Mouse (Mus musculus) limb, embryonic 14.5 days (tissue): ENCODE measurements around the gene C130050O18Rik. TPM values are rescaled to one million over a fixed set of nuclear protein-coding genes. Genes with fewer than 3 reads are reported as not detected.

Experiments
- ATAC-seq: fragments of 200-750 bp; cut with Nextera tagmentation; 2 replicates; pipeline ENCODE4 v1.8.0; 2017; ENCODE audit warnings: low read depth, moderate number of reproducible peaks, moderate TSS enrichment; ENCODE audit not compliant: low FRiP score
- DNase-seq: peaks from one replicate; pipeline ENCODE4 v3.0.0-alpha.2; 2015; ENCODE audit warnings: low spot score
- H3K27ac ChIP-seq: fragments of 300-500 bp; sonication (generic); replicated peaks from 2 replicates; pipeline ENCODE4 v1.5.1; 2014; ENCODE audit warnings: low read depth, mild to moderate bottlenecking, low read length, moderate library complexity, mixed read lengths
- H3K27me3 ChIP-seq: fragments of 300-500 bp; sonication (generic); 2 replicates; pipeline ENCODE4 v1.6.1; 2014; ENCODE audit warnings: low read length, mixed read lengths; ENCODE audit not compliant: control insufficient read depth, insufficient read depth
- H3K36me3 ChIP-seq: fragments of 300-500 bp; sonication (generic); 2 replicates; pipeline ENCODE4 v1.6.1; 2014; ENCODE audit warnings: mild to moderate bottlenecking, low read length, moderate library complexity, mixed read lengths; ENCODE audit not compliant: control insufficient read depth, insufficient read depth
- H3K4me1 ChIP-seq: fragments of 300-500 bp; sonication (generic); 2 replicates; pipeline ENCODE4 v1.6.1; 2014; ENCODE audit warnings: antibody characterized with exemption, low read length, mixed read lengths; ENCODE audit not compliant: control insufficient read depth, insufficient read depth
- H3K4me2 ChIP-seq: fragments of 300-500 bp; sonication (generic); replicated peaks from 2 replicates; pipeline ENCODE4 v1.6.1; 2014; ENCODE audit warnings: low read depth, mild to moderate bottlenecking, low read length, moderate library complexity; ENCODE audit not compliant: severe bottlenecking
- H3K4me3 ChIP-seq: fragments of 300-500 bp; sonication (generic); replicated peaks from 2 replicates; pipeline ENCODE4 v1.5.1; 2014; ENCODE audit warnings: low read length
- H3K9ac ChIP-seq: fragments of 300-500 bp; sonication (generic); 2 replicates; pipeline ENCODE4 v1.6.1; 2014; ENCODE audit warnings: mild to moderate bottlenecking, low read depth, low read length, moderate library complexity; ENCODE audit not compliant: severe bottlenecking
- H3K9me3 ChIP-seq: fragments of 300-500 bp; sonication (generic); 2 replicates; pipeline ENCODE4 v1.6.1; 2016; ENCODE audit warnings: low read length; ENCODE audit not compliant: control insufficient read depth
- POLR2A ChIP-seq: fragments of 200-500 bp; IDR thresholded peaks from 2 replicates; pipeline ENCODE4 v1.8.0; 2012; ENCODE audit warnings: inconsistent platforms, mild to moderate bottlenecking, moderate library complexity, borderline replicate concordance; ENCODE audit not compliant: insufficient read depth, insufficient read length; ENCODE audit errors: extremely low read depth
- WGBS: fragments of 180-500 bp; shearing (Covaris S2); extraction: QIAGEN DNeasy Blood & Tissue Kit; methylation state at CpG from one replicate; pipeline ENCODE4 v1.1.7; 2014; 5-methylcytosine and 5-hydroxymethylcytosine counted together
- polyA plus RNA-seq, 2 experiments: library from polyadenylated mRNA; depleted of rRNA in 1 of 2; stranded (reverse) in 1 of 2; unstranded in 1 of 2; fragments of >200 nt; fragmentation: Nextera tagmentation in 1 of 2; extraction: Ambion mirVana in 1 of 2; gene quantifications; 2 replicates each; pipeline versions ENCODE4 v1.2.1 to v1.2.3; 2012 to 2014

C130050O18Rik gene
- 9.1 and 10.6 TPM in 2 replicates for polyA plus RNA-seq (2012; rRNA removed)
- 6.4 and 7.5 TPM in 2 replicates for polyA plus RNA-seq (2014; fragmentation: Nextera tagmentation; extraction: Ambion mirVana)

DNA sequence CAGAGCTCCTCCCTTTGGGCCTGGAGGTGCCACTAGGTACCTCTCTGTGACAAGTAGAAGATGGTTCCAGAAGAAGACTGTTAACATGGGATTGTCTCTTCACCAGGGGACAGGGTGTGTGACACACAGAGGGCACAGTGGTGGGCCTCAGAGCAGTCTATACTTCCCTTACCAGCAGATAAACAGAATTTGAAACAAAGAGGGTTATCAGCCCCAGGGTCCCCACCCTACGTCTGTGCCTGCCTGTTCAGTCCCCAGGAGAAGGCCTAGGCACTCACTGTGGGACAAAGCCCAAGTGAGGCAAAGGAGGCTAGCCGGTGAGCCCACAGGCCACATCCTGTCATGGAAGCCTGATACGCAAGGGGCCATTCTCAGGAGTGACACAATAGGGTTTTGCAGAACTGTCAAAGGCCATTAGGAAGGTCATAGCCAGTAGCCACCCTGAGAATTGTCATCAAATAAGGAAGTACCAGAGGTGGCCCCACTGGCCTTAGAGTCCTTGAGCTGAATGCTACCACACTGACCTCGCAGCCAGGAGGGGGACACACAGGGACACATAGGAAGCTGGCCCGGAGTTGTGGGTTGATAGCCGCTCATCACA lies at the start of gene C130050O18Rik:
Gene C130050O18Rik, plus strand, starts transcription at position 480 of the 601 bp plus-strand sequence.
- Histone ChIP-seq H3K36me3 (no peaks in the 10 kb centered on the region), H3K9me3 (no peaks in the 10 kb centered on the region), H3K4me1 (peaks cover 16% of the 10 kb centered on the region), H3K4me3 (no peak within 1 kb of the TSS), H3K27me3 (no peaks in the 10 kb centered on the region), H3K4me2 (no peak within 1 kb of the TSS), H3K27ac (no peak within 1 kb of the TSS; the same call in 1 of the 2 replicates), H3K9ac (no peak within 1 kb of the TSS)
- ATAC-seq (no peak), DNase-seq (no peak)
- 78% methylated on average over 6 of the region's 6 CpGs for WGBS
- TF ChIP-seq POLR2A = no peak

DNA sequence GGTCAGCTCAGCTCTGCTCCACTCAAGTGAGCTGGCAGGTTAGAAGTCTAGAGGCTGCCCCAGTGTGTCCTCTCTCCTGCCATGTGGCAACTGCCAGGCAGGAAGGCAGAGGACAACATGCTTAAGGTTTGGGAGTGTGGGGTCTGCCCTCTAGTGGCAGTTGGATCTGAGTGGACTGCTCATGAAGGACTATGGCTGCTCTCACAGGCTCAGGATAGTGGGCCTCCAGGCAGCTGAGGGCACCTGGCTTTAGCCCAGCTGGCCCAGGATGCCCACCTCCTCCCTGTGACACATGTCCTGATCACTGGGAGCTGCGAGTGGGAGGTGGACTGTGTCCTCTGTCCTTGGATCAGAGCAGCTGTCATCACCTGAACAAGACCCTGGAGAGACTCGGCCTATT lies 46.4 kb upstream of the C130050O18Rik start:
- no peak; the same call in 1 of the 2 replicates for ATAC-seq
- no peak for DNase-seq
- Histone ChIP-seq H3K9ac (no peak overlapping the region), H3K4me2 (no peak overlapping the region), H3K27ac (no peak overlapping the region), H3K9me3 (no peaks in the 10 kb centered on the region), H3K36me3 (peaks cover 6% of the 10 kb centered on the region), H3K4me3 (no peak overlapping the region), H3K4me1 (no peaks in the 10 kb centered on the region), H3K27me3 (no peaks in the 10 kb centered on the region)
- no peak for TF ChIP-seq POLR2A
- 79% methylated on average over 2 of the region's 2 CpGs for WGBS

DNA sequence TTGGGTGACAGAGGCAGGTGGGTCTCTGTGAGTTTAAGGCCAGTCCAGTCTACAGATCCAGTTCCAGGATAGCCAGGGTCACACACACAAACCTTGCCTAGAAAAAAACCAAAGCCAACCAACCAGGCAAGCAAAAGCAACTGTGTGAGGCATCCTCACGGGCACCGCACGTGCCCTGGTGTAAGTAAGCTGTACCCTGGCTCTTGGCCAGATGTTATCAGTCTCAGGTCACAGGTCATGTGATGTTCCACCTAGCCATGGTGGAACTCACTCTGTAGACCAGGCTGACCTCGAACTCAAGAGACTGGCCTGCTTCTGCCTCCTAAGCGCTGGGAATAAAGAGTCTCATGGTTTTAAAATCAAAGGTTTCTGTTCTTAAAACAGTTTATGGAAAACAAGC lies 45.8 kb upstream of the C130050O18Rik start:
- Histone ChIP-seq H3K9ac (no peak overlapping the region), H3K4me2 (no peak overlapping the region), H3K36me3 (peaks cover 6% of the 10 kb centered on the region), H3K9me3 (no peaks in the 10 kb centered on the region), H3K4me1 (no peaks in the 10 kb centered on the region; the same call in 1 of the 2 replicates), H3K27ac (no peak overlapping the region), H3K27me3 (no peaks in the 10 kb centered on the region), H3K4me3 (no peak overlapping the region)
- no peak for TF ChIP-seq POLR2A
- ATAC-seq = no peak
- DNase-seq = no peak
- WGBS = 86% methylated on average over 5 of the region's 5 CpGs

DNA sequence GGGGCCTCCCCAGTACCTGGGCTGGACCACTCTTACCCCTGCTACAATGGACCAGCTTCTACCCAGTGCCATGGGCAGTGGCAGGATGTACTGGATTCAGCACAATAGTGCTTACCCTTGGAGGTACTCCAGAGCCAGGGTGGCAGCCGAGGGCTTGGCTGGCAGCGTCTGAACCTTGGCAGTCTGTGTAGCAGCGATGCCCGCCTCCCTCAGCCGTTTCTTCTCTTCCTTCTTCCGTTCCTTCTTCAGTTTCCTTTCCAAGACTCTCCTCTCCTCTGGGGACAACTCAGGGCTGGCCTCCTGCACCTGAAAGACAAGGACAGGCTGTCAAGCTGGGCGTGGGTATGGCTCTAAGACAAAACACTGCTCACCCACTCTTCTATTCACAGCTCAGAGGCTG lies 41.2 kb upstream of the C130050O18Rik start:
- peaks cover 11% of the 10 kb centered on the region; the same call in 1 of the 2 replicates for H3K4me1 ChIP-seq
- peaks cover 6% of the 10 kb centered on the region for H3K36me3 ChIP-seq
- no peak overlapping the region for H3K9ac ChIP-seq
- H3K27ac ChIP-seq = no peak overlapping the region
- ATAC-seq (no peak), DNase-seq (no peak)
- WGBS = 70% methylated on average over 7 of the region's 7 CpGs
- H3K27me3 ChIP-seq = no peaks in the 10 kb centered on the region
- H3K4me3 ChIP-seq = no peak overlapping the region
- TF ChIP-seq POLR2A = no peak
- H3K4me2 ChIP-seq = no peak overlapping the region
- H3K9me3 ChIP-seq = no peaks in the 10 kb centered on the region

DNA sequence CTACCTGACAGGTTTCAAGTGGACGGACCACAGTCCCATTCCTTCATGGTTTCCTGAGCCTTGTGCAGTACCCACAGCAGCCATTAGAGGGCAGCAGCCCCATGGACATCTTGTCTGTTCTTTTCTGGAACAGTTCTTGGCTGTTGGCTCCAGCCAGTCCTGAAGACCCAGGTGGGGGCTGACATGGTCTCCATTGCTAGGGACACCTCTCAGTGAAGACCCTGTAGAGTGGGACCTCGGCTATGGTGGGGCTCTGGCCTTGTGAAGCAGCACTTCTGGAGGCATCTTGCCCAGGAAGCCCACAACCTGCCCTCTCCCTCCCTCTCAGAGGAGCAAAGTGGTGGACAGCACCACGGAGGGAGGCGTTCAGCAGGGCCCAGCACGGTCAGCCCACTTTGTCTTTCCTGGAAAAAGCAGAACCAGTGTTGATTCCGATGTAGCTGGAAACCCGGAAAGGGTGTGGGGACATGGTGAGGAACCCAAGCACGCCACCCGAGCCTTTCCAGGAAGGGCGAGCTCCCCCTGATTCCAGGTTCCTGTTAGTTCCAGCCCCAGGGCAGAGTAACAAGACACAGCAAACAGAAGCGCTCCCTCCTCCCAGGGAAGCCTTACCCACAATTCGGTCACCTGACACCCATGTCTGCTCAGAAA lies 40.7 kb upstream of the C130050O18Rik start:
- peaks cover 11% of the 10 kb centered on the region; the same call in 1 of the 2 replicates for H3K4me1 ChIP-seq
- H3K9me3 ChIP-seq = no peaks in the 10 kb centered on the region
- no peaks in the 10 kb centered on the region for H3K27me3 ChIP-seq
- peaks cover 6% of the 10 kb centered on the region for H3K36me3 ChIP-seq
- H3K9ac ChIP-seq = 0 out of 2 replicates have a peak overlapping the region, but pooled peaks have one; percentile 12
- DNase-seq (peak; percentile 82), ATAC-seq (peak; percentile 52)
- WGBS = 28% methylated on average over 12 of the region's 12 CpGs
- no peak overlapping the region; the same call in 1 of the 2 replicates for H3K4me2 ChIP-seq
- no peak for TF ChIP-seq POLR2A
- no peak overlapping the region for H3K4me3 ChIP-seq
- H3K27ac ChIP-seq = 0 out of 2 replicates have a peak overlapping the region, but pooled peaks have one; percentile 26
